In the genomic region with DNA sequence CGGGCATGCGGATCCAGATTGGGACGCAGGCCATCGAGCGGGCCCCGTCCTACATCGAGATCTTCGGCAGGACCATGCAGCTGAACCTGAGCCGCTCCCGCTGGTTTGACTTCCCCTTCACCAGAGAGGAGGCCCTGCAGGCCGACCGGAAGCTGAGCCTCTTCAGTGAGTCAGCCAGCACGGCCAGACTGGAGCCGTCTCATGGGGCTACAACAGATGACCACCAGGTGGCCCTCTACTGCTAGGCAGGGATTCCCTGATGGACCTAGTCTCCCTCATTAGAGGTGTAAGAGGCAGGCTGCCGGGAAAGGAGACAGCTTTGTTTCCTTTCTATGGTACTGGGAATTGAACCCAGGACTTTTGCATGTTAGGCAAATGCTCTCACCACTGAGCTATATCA, we compare ENCODE assay signal across 9 mouse cellular contexts.
DNase-seq lines count a peak whose midpoint lies in the region; ATAC-seq and TF ChIP-seq lines count a peak whose summit lies in the region.
"Had no signal": no experiment of that assay in that cellular context is flagged by ENCODE, and none has a peak within 500 bp of the region (broad histone marks: within the 10 kb centered on the region; RNA-seq: fewer than 3 reads in every experiment).

No protein-coding gene starts in this region.

- H3K4me1 ChIP-seq in neural tube, embryonic 15.5 days: no peaks in the 10 kb centered on the region
- no peaks in the 10 kb centered on the region for H3K4me1 ChIP-seq in limb, embryonic 14.5 days (ENCODE audit: control insufficient read depth, insufficient read depth, low read length)
- H3K4me1 ChIP-seq in neural tube, embryonic 11.5 days (ENCODE audit: control insufficient read depth, insufficient read depth, low read length): no peaks in the 10 kb centered on the region
- H3K4me1 ChIP-seq in testis, adult 2 months (ENCODE audit: control insufficient read depth, insufficient read depth, low read length): no peaks in the 10 kb centered on the region; the same call in 1 of the 2 replicates
- H3K4me1 ChIP-seq: embryonic facial prominence, embryonic 12.5 days had no signal

- H3K27me3 ChIP-seq in neural tube, embryonic 15.5 days (replicated peaks): no peaks in the 10 kb centered on the region
- no peaks in the 10 kb centered on the region for H3K27me3 ChIP-seq in limb, embryonic 14.5 days (ENCODE audit: control insufficient read depth, insufficient read depth, low read length)
- H3K27me3 ChIP-seq in neural tube, embryonic 11.5 days (ENCODE audit: control insufficient read depth, insufficient read depth, low read length): no peaks in the 10 kb centered on the region
- no peaks in the 10 kb centered on the region for H3K27me3 ChIP-seq in testis, adult 2 months (ENCODE audit: control insufficient read depth, insufficient read depth, low read length)
- H3K27me3 ChIP-seq: embryonic facial prominence, embryonic 12.5 days had no signal

- H3K4me3 ChIP-seq in neural tube, embryonic 15.5 days (replicated peaks): no peak overlapping the region
- H3K4me3 ChIP-seq in limb, embryonic 14.5 days (replicated peaks; ENCODE audit: low read length): no peak overlapping the region
- no peak overlapping the region for H3K4me3 ChIP-seq in neural tube, embryonic 11.5 days (ENCODE audit: low read depth, low read length)
- H3K4me3 ChIP-seq in testis, adult 2 months (ENCODE audit: control insufficient read depth, low read depth, low read length): peak overlapping the region; percentile 60
- H3K4me3 ChIP-seq: embryonic facial prominence, embryonic 12.5 days had no signal

- no peak for ATAC-seq in neural tube, embryonic 15.5 days (ENCODE audit: low FRiP score)
- ATAC-seq in limb, embryonic 14.5 days (ENCODE audit: low FRiP score, low read depth): 0 out of 2 replicates have a peak, but pooled peaks have one; percentile 23
- ATAC-seq in neural tube, embryonic 11.5 days (ENCODE audit: insufficient read depth, low FRiP score, low TSS enrichment): peak; percentile 63; the same call in 1 of the 2 replicates

- no peak overlapping the region for H3K27ac ChIP-seq in neural tube, embryonic 15.5 days (replicated peaks)
- no peak overlapping the region for H3K27ac ChIP-seq in limb, embryonic 14.5 days (replicated peaks; ENCODE audit: low read depth, low read length)
- H3K27ac ChIP-seq in neural tube, embryonic 11.5 days (ENCODE audit: low read depth, low read length): no peak overlapping the region
- 0 out of 2 replicates have a peak overlapping the region, but pooled peaks have one; percentile 1 for H3K27ac ChIP-seq in testis, adult 2 months (ENCODE audit: control insufficient read depth, insufficient read depth, low read depth, low read length)
- H3K27ac ChIP-seq: embryonic facial prominence, embryonic 12.5 days had no signal

- TF ChIP-seq POLR2A in limb, embryonic 14.5 days (IDR thresholded peaks at IDR 0.05; ENCODE audit: borderline replicate concordance, extremely low read depth, insufficient read depth, insufficient read length): no peak
- TF ChIP-seq POLR2A in testis, adult 2 months (IDR thresholded peaks at IDR 0.05; ENCODE audit: control insufficient read depth, low read depth, low read length): no peak

- H3K9me3 ChIP-seq in neural tube, embryonic 15.5 days (replicated peaks): no peaks in the 10 kb centered on the region
- no peaks in the 10 kb centered on the region for H3K9me3 ChIP-seq in limb, embryonic 14.5 days (ENCODE audit: control insufficient read depth, low read length)
- H3K9me3 ChIP-seq in neural tube, embryonic 11.5 days (ENCODE audit: control insufficient read depth, low read length): no peaks in the 10 kb centered on the region
- H3K9me3 ChIP-seq: embryonic facial prominence, embryonic 12.5 days had no signal

- H3K9ac ChIP-seq in neural tube, embryonic 15.5 days (replicated peaks): no peak overlapping the region
- H3K9ac ChIP-seq in limb, embryonic 14.5 days (ENCODE audit: low read depth, low read length, severe bottlenecking): no peak overlapping the region
- no peak overlapping the region for H3K9ac ChIP-seq in neural tube, embryonic 11.5 days (ENCODE audit: low read length)
- H3K9ac ChIP-seq: embryonic facial prominence, embryonic 12.5 days had no signal

- TF ChIP-seq CTCF in testis, adult 2 months (IDR thresholded peaks at IDR 0.05; ENCODE audit: control insufficient read depth, insufficient read depth, insufficient replicate concordance, low read depth, low read length): peak; percentile 42; the same call in 1 of the 2 replicates

- H3K4me2 ChIP-seq in neural tube, embryonic 15.5 days: no peak overlapping the region
- no peak overlapping the region for H3K4me2 ChIP-seq in limb, embryonic 14.5 days (replicated peaks; ENCODE audit: low read depth, low read length, severe bottlenecking)
- H3K4me2 ChIP-seq in neural tube, embryonic 11.5 days (ENCODE audit: low read depth): no peak overlapping the region
- H3K4me2 ChIP-seq: embryonic facial prominence, embryonic 12.5 days had no signal

- H3K36me3 ChIP-seq in neural tube, embryonic 15.5 days: peaks cover 98% of the 10 kb centered on the region
- peaks cover 100% of the 10 kb centered on the region for H3K36me3 ChIP-seq in limb, embryonic 14.5 days (ENCODE audit: control insufficient read depth, insufficient read depth, low read length)
- peaks cover 51% of the 10 kb centered on the region for H3K36me3 ChIP-seq in neural tube, embryonic 11.5 days (ENCODE audit: control insufficient read depth, insufficient read depth, low read length)
- H3K36me3 ChIP-seq in testis, adult 2 months (ENCODE audit: control insufficient read depth, insufficient read depth, low read length): peaks cover 24% of the 10 kb centered on the region

- DNase-seq in neural tube, embryonic 10.5 days (ENCODE audit: extremely low spot score, low spot score): peak; percentile 59
- DNase-seq in cerebellum, postnatal 14 days: peak; percentile 75 to 84
- peak; percentile 61 for DNase-seq in gastrocnemius, postnatal 25 days
- peak; percentile 80 for DNase-seq in kidney, adult 9 months
- peak; percentile 65 for DNase-seq in limb, embryonic 14.5 days (ENCODE audit: low spot score)
- peak; percentile 67 for DNase-seq in neural tube, embryonic 11.5 days (ENCODE audit: low spot score)

- 50% methylated on average over 15 of the region's 15 CpGs for WGBS in neural tube, embryonic 15.5 days
- WGBS in limb, embryonic 14.5 days: 50% methylated on average over 15 of the region's 15 CpGs
- 59% methylated on average over 15 of the region's 15 CpGs for WGBS in neural tube, embryonic 11.5 days
